Mouse (Mus musculus): ENCODE data around the gene A930004D18Rik. TPM values are rescaled to one million over a fixed set of nuclear protein-coding genes. Genes with fewer than 3 reads are reported as not detected.

A930004D18Rik gene
- total RNA-seq, 2 experiments from 2014 or later, result 1.4 to 1.9 TPM

GRCm38 (mm10) chr2:18038141-18038752, 710 bp upstream of the A930004D18Rik start:
- no peak for DNase-seq

- DNase-seq, result no peak
These were observed 2.9 kb downstream of the A930004D18Rik start for GRCm38 (mm10) chr2:18034371-18035250.

GRCm38 (mm10) chr2:18033166-18034108, 4.1 kb downstream of the A930004D18Rik start:
- DNase-seq, result no peak

- no peak for DNase-seq
These were observed 5.0 kb downstream of the A930004D18Rik start for GRCm38 (mm10) chr2:18032538-18032895.

- peak; percentile 51 to 65 for DNase-seq
These were observed 5.6 kb downstream of the A930004D18Rik start for GRCm38 (mm10) chr2:18031831-18032537.

- DNase-seq, result peak in 1 of 2 experiments; percentile 52
These were observed 6.2 kb downstream of the A930004D18Rik start for GRCm38 (mm10) chr2:18031271-18031821.

GRCm38 (mm10) chr2:18030581-18030980, 7.0 kb downstream of the A930004D18Rik start:
- no peak for DNase-seq

- no peak for DNase-seq
These were observed 7.9 kb downstream of the A930004D18Rik start for GRCm38 (mm10) chr2:18029656-18030055.

GRCm38 (mm10) chr2:18028140-18029021, 9.2 kb downstream of the A930004D18Rik start:
- peak; percentile 96 to 97 for DNase-seq

- peak; percentile 95 to 98 for DNase-seq
These were observed 9.9 kb downstream of the A930004D18Rik start for GRCm38 (mm10) chr2:18027448-18028139.

- DNase-seq, result peak; percentile 71 to 79
These were observed 11.2 kb downstream of the A930004D18Rik start for GRCm38 (mm10) chr2:18026116-18026947.

GRCm38 (mm10) chr2:18025781-18026115, 11.8 kb downstream of the A930004D18Rik start:
- DNase-seq, result no peak

- no peak for DNase-seq
These were observed 12.4 kb downstream of the A930004D18Rik start for GRCm38 (mm10) chr2:18025116-18025515.

- DNase-seq, result no peak
These were observed 14.7 kb downstream of the A930004D18Rik start for GRCm38 (mm10) chr2:18022886-18023285.

GRCm38 (mm10) chr2:18019122-18019521, 18.4 kb downstream of the A930004D18Rik start:
- DNase-seq, result no peak

GRCm38 (mm10) chr2:18017321-18017720, 20.2 kb downstream of the A930004D18Rik start:
- no peak for DNase-seq

- DNase-seq, result no peak
These were observed 20.9 kb downstream of the A930004D18Rik start for GRCm38 (mm10) chr2:18016639-18017038.

- DNase-seq, result no peak
These were observed 22.0 kb downstream of the A930004D18Rik start for GRCm38 (mm10) chr2:18015581-18015980.

GRCm38 (mm10) chr2:18012866-18013265, 24.7 kb downstream of the A930004D18Rik start:
- no peak for DNase-seq

Data from adrenal gland, postnatal 36 days (tissue).